Mouse (Mus musculus) testis, postnatal 10 days (tissue): ENCODE measurements around the gene Rufy2.

ENCODE experiments used
- DNase-seq: peaks from one replicate; pipeline ENCODE4 v3.0.0; 2021; ENCODE audit warnings: low spot score

Gene Rufy2

DNA sequence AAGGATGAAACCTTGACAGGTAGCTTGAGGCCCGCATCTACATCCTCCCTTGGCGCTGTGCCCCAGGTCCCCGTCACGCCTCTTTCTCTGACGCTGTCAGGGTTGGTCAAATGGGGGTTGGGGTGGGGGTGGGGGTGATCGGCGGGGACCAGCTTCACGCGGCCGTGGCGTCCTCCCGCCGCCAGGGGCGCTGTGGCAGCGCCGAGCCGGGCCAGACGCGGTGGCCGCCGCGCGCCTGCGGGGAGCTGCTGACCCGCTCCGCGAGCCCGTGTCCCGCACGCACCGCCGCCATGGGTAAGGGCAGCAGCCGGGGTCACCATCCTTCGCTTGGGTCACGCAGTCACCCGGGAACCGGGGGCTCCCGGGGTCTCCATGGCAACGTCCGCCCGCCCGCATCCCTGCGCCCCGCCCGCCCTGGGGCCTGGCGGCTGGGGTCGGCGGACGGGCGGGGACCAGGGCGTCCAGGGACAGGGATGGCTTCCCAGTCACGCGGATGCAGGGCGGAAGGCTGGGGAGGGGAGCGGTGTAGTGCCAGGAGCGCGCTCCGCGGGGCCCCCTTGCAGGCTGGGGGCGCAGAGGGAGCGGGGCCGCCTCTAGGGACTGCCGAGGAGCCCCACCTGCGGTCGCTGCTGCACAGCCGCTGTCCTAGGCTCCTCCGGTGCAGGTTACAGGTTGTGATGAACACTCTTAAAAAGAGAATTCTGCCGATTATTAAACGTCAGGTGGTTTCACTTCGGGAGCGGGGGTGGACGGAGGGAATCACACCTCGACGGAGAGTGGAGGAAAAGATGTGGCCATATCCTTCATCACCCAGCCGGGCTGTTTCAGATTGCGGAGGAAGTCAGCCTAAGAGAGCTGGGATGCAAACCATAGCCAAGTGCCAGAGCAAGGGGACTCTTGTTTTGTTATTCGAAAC is at the start of gene Rufy2:
Gene Rufy2, plus strand, starts transcription at position 185 of the 916 bp plus-strand sequence.
- DNase-seq: peak; percentile 93

GRCm38 (mm10) chr10:62932381-62932780 is 47.6 kb upstream of the Rufy2 start:
- DNase-seq: no peak

DNA sequence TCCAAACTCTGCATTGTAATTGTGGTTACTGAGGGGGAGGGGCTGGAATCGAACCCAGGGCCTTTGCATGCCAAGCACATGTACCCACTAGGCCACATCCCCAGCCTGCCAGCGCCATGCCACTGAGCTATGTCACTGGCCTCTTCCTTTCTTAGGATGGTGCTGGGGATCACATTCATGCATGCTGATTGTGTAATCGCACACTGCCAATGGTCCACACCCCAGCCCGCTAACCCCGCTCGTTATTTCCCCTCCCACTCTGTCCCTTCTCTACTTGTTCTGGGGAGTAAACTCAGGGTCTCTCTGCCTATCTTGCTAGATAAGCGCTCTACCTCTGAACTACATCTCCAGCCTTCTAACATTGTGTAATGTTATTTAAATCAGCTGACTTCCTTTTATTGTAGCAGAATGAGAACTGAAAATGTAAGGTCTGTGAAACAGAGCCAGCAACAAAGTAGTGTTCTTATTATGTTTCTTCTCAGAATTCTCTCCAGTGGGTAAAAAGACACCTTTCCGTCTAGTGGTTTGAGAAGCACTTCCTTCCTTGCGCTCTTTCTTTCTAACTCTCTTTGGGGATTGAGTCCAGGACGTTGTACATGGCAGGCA is 34.9 kb upstream of the Rufy2 start:
- DNase-seq: no peak

DNA sequence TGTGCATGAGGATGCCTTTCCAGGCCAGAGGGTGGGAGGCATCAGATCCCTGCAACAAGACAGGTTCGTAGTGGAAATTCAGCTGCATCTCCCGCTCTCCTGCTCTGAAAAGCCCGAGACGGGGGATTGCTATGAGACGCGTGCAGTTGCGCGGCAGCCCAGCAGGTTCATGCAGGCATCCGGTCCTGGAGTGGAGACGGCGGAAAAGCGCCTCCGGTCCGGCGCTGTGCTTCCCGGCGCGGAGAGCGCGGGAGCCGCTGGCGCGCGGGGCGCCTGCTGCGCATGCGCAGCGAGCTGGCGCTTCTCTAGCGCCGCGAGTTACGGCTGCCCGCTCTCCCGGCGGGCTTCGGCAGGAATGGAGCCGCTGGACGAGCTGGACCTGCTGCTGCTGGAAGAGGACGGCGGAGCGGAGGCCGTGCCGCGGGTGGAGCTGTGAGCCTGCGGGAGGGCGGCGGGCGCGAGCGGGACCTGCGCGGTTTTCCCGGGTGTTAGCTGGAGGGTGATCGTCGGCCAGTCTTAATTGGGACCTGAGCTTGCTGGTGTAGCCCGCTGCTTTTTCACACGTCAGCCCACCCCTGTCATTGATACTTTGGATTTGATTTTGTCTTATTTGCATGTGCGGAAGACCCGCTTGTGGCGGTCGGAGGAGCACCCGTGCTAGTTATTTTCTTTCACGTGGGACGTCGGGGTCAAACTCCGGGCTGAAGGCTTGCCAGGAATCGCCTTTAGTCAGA is 33.1 kb upstream of the Rufy2 start, which contains the start of gene Dna2:
Gene Dna2, plus strand, starts transcription at position 289 of the 734 bp plus-strand sequence.
- DNase-seq: peak; percentile 77

DNA sequence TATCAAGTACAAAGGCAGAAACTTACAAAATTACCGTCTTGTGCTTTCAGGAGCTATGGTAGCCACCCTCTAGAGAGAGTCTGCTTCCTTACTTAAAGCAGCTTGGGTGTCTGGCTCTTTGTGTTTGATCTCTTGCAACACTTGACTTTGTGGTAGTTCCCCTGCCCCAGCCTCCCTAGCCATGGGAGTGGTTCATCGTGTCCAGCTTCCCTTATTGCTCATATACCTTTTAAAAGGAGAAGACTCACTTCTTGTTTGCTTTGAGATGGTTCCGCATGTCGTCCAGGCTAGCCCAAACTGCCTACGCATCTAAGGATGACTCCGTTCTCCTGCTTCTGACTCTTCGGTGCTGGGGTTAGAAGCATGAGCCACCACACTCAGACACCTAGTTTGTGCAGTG is 31.5 kb upstream of the Rufy2 start:
- no peak for DNase-seq

DNA sequence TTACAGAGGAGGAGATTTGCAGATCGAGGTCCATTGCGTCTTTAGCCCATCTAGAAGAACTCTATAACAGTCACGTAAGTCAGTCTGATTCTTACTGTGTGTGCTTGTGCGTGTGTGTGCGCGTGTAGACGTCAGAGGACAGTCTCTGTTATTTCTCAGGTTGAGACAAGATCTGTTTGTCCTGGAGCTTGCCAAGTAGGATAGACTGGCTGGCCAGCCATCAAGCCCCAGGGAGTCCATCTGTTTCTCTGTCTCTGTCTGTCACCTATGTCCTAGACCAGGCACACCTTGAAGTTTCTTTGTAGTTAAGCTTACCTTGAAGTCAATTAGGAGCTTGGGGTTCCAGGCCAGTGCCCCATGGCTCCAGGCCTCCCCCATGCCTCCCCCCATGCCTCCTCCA is 16.1 kb upstream of the Rufy2 start:
- no peak for DNase-seq

GRCm38 (mm10) chr10:62965796-62966195 is 14.2 kb upstream of the Rufy2 start:
- no peak for DNase-seq

DNA sequence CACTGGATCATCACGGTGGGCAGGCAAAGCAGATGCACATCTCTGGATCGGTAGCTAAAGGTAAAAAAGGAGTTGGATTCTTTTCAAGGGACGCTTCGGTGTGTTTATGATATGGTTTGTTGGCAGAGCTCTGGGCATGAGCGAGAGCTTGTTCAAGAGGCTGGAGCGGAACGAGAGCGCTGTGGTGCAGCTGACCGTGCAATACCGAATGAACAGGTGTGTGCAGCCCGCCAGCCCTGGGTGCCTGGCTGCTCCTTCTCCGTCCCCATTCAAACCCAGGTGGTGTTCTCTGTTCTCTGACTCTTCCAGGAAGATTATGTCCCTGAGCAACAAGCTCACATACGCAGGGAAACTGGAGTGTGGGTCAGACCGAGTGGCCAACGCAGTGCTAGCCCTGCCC is 13.7 kb upstream of the Rufy2 start:
- DNase-seq: no peak

GRCm38 (mm10) chr10:62971821-62972220 is 8.2 kb upstream of the Rufy2 start:
- no peak for DNase-seq

DNA sequence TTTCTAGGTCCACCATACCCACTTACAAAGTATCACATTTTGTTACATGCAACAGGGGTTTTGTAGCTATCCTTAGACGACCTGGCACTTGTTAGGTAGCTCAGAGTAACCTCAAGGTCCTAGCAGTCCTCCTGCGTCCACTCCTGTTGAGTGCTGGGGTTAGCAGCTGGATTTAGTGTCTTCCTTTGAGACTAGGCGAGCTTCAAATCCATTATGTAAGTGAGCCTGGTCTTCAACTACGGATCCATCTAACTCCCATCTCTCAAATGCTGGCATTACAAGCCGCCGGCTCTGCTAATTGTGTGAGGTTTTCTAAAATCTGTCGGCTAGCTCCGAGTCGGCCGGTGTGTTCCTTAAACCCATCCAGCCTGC is 370 bp upstream of the Rufy2 start:
- no peak for DNase-seq

- DNase-seq: no peak
Observed at GRCm38 (mm10) chr10:62984072-62984471, 4.0 kb downstream of the Rufy2 start.

- no peak for DNase-seq
Observed at GRCm38 (mm10) chr10:62984495-62984894, 4.5 kb downstream of the Rufy2 start.

- DNase-seq: peak; percentile 79
Observed at GRCm38 (mm10) chr10:62987341-62987740, 7.3 kb downstream of the Rufy2 start.

GRCm38 (mm10) chr10:62990636-62991035 is 10.6 kb downstream of the Rufy2 start:
- no peak for DNase-seq

- no peak for DNase-seq
Observed at GRCm38 (mm10) chr10:62993991-62994390, 14.0 kb downstream of the Rufy2 start.

DNA sequence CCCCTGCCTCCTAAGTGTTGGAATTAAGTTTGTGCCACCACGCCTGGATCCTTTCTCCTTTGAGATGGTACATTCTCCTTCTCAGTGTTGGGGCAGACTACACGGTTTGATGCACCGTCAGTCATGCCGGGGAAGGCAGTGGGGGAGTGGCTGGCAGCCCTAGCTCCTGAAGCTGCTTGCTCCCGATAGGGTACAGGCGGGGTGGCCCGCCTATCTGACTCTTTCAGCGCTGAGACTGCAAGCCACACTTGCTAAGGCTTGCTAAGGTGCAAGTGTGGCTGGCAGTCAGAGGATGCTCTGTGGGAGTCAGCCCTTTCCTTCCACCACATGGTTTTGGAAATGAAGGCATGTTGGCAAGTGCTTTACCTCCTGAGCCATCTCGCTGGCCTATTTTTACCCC is 20.6 kb downstream of the Rufy2 start:
- no peak for DNase-seq

DNA sequence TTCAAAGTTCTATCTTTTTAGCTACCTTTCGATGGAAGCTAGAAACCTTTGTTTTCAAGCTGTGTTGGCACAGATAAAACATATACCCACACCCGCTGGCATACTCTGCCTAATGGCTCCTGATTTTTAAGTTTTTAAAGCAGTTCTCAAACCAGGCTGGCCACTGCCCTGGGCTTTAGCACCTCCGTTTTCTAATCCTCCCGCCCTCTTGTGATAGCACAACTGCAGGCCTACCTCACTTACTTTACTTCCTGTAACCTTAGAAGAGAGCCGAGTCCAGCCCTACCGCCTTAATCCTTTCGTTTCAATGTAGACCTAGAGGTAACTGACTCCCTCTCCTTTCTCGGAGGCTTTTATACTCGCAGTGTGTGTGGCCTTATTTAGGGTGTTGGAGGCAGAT is 23.2 kb downstream of the Rufy2 start:
- DNase-seq: no peak

GRCm38 (mm10) chr10:63004556-63004955 is 24.5 kb downstream of the Rufy2 start:
- DNase-seq: no peak

DNA sequence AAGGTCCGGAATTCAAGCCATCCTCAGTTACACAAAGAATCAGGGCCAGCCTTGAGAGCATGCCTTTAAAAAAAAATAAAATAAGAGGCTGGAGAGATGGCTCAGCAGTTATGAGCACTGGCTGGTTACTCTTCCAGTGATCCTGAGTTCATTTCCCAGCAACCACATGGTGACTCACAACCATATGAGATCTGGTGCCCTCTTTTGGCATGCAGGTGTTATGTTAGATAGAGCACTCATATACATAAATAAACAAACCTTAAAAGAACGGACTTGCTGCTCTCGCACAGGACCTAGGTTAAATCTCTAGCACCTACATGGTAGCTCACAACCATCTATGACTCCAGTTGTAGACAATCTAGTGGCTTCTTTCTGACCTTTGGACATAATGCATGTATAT is 28.2 kb downstream of the Rufy2 start:
- no peak for DNase-seq

DNA sequence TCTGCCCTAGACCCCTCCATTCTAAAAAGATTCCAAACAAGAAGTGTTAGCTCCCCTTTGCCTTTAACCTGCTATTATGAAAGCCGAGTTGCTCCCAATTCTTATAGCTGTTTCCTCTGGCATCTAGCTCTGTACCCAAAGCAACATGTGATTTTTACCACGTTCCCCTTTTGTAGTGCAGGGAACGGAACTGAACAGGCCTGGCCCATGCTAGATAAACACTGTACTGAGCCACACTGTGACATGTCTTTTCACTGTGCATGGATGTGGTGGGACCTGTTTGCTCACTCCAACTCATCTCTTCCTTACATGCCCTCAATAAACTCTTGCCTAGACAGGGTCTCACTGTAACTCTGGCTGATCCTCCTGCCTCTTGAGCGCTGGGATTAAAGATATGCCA is 30.2 kb downstream of the Rufy2 start:
- DNase-seq: no peak

DNA sequence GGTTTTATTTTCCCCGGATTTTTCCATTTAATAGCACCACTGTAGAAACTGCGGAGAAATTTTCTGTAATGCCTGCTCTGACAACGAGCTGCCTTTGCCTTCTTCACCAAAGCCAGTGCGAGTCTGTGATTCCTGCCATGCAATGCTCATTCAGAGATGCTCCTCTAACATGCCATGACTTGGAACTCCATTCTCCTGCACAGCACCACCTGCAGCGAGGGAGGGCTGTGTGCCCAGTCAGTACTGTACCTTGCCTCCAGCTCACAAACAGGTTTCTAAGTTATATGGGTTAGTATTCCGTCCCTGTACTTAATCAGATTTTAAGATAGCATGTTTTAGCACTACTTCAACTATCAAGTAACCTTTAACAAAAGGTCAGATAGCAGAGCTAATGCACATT is 31.5 kb downstream of the Rufy2 start:
- DNase-seq: no peak

- no peak for DNase-seq
Observed at GRCm38 (mm10) chr10:63013476-63013875, 33.5 kb downstream of the Rufy2 start.

DNA sequence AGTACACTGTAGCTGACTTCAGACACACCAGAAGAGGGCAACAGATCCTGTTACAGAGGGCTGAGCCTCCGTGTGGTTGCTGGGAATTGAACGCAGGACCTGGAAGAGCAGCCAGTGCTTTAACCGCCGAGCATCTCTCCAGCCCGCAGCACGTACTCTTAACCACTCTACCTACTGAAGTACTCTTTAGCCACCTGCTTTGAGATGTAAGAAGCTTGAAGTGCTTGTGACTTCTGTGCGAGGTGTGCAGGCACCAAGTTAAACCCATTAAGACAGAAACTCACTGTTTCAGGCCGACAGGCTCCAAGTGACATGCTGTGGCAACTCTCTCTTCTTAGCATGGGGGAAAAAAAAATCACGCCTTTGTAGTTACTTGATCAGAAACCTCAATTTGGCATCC is 34.1 kb downstream of the Rufy2 start:
- no peak for DNase-seq
